Mouse (Mus musculus) kidney, embryonic 15.5 days (tissue): ENCODE measurements around the gene Foxl1. TPM values are rescaled to one million over a fixed set of nuclear protein-coding genes. Genes with fewer than 3 reads are reported as not detected.

Experiments
- ATAC-seq: fragments of 200-750 bp; cut with Nextera tagmentation; replicated peaks from 2 replicates; pipeline ENCODE4 v1.8.0; 2017; ENCODE audit warnings: moderate TSS enrichment; ENCODE audit not compliant: low FRiP score
- H3K27ac ChIP-seq: fragments of 300-500 bp; sonication (generic); 2 replicates; pipeline ENCODE4 v1.5.1; 2015; ENCODE audit warnings: mild to moderate bottlenecking, inconsistent platforms
- H3K27me3 ChIP-seq: fragments of 300-500 bp; sonication (generic); 2 replicates; pipeline ENCODE4 v1.6.1; 2015; ENCODE audit warnings: inconsistent platforms
- H3K36me3 ChIP-seq: fragments of 300-500 bp; sonication (generic); 2 replicates; pipeline ENCODE4 v1.6.1; 2015; ENCODE audit warnings: inconsistent platforms
- H3K4me1 ChIP-seq: fragments of 300-500 bp; sonication (generic); 2 replicates; pipeline ENCODE4 v1.6.1; 2015; ENCODE audit warnings: inconsistent platforms
- H3K4me2 ChIP-seq: fragments of 300-500 bp; sonication (generic); 2 replicates; pipeline ENCODE4 v1.6.1; 2015; ENCODE audit warnings: moderate library complexity, mild to moderate bottlenecking, inconsistent platforms
- H3K4me3 ChIP-seq: fragments of 300-500 bp; sonication (generic); replicated peaks from 2 replicates; pipeline ENCODE4 v1.5.1; 2015; ENCODE audit warnings: mild to moderate bottlenecking, inconsistent platforms
- H3K9ac ChIP-seq: fragments of 300-500 bp; sonication (generic); 2 replicates; pipeline ENCODE4 v1.6.1; 2015; ENCODE audit warnings: mild to moderate bottlenecking, inconsistent platforms
- H3K9me3 ChIP-seq: fragments of 300-500 bp; sonication (generic); replicated peaks from 2 replicates; pipeline ENCODE4 v1.6.1; 2016; ENCODE audit warnings: inconsistent platforms
- WGBS: fragments of 180-500 bp; shearing (Covaris S2); methylation state at CpG from one replicate; pipeline ENCODE4 v1.1.7; 2015; ENCODE audit warnings: mixed read lengths; 5-methylcytosine and 5-hydroxymethylcytosine counted together
- polyA plus RNA-seq: library from polyadenylated mRNA; unstranded; fragments of >200 nt; fragmentation: Nextera tagmentation; extraction: Ambion mirVana; gene quantifications from 2 replicates; pipeline ENCODE4 v1.2.1, GENCODE M21; 2015

The Foxl1 gene
- polyA plus RNA-seq, 1 experiment from 2014 or later = 6.7 TPM

DNA sequence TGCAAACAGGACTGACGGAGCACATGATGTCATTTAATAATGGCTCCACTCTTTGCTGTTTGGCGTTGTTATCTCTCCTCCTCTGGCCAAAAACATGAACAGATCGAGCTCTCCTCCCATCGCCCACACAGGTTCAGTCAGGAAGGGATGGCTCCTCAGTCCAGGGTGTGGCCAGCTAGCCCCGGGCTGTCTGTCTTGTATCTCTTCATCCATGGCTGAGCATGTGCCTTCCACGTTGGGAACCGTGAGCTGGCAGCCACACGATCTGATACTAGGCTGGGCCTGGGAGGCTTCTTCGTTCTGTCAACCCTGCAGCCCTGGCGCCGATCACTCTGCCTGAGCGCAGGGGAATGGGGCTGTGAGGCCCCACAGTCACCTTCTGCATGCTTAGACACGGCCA, 31.1 kb downstream of the Foxl1 start:
- Histone ChIP-seq H3K27ac (no peak overlapping the region), H3K4me2 (no peak overlapping the region), H3K27me3 (0 out of 2 replicates have a peak, but pooled peaks cover 5% of the 10 kb centered on the region), H3K4me1 (peaks cover 26% of the 10 kb centered on the region), H3K4me3 (no peak overlapping the region), H3K9me3 (no peaks in the 10 kb centered on the region), H3K9ac (no peak overlapping the region), H3K36me3 (no peaks in the 10 kb centered on the region)
- 56% methylated on average over 13 of the region's 13 CpGs for WGBS
- ATAC-seq = 0 out of 2 replicates have a peak, but pooled peaks have one; percentile 16

DNA sequence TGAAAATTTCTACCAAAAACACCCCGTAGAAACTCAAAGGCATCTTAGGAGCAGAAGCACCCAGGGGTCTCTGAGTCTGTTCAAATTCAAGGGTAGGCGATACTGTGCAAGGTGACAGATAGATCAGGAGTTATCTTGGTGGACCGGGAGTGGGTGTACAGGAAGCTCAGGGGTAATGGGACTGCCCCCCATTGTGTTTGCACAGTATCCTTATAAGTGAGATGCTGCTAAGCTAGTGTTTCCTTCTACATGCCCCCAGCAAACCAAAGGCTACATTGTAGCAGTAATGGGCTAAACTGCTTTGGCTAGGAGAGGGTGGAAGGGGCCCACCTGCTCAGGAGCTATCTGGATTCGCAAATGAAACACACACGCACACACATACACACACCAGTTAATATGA, 33.7 kb downstream of the Foxl1 start:
- no peak overlapping the region for H3K4me2 ChIP-seq
- H3K27ac ChIP-seq = no peak overlapping the region
- peaks cover 5% of the 10 kb centered on the region; the same call in 1 of the 2 replicates for H3K27me3 ChIP-seq
- ATAC-seq = no peak
- 88% methylated on average over 5 of the region's 5 CpGs for WGBS
- H3K4me3 ChIP-seq = no peak overlapping the region
- H3K9me3 ChIP-seq = no peaks in the 10 kb centered on the region
- H3K36me3 ChIP-seq = no peaks in the 10 kb centered on the region
- no peak overlapping the region for H3K9ac ChIP-seq
- peaks cover 46% of the 10 kb centered on the region for H3K4me1 ChIP-seq

GRCm38 (mm10) chr8:121162413-121162812, 34.7 kb downstream of the Foxl1 start:
- Histone ChIP-seq H3K9me3 (no peaks in the 10 kb centered on the region), H3K4me3 (no peak overlapping the region), H3K4me1 (peaks cover 53% of the 10 kb centered on the region), H3K27me3 (peaks cover 2% of the 10 kb centered on the region; the same call in 1 of the 2 replicates), H3K27ac (no peak overlapping the region), H3K9ac (no peak overlapping the region), H3K4me2 (no peak overlapping the region), H3K36me3 (no peaks in the 10 kb centered on the region)
- ATAC-seq = no peak
- WGBS = 75% methylated on average over 4 of the region's 4 CpGs

DNA sequence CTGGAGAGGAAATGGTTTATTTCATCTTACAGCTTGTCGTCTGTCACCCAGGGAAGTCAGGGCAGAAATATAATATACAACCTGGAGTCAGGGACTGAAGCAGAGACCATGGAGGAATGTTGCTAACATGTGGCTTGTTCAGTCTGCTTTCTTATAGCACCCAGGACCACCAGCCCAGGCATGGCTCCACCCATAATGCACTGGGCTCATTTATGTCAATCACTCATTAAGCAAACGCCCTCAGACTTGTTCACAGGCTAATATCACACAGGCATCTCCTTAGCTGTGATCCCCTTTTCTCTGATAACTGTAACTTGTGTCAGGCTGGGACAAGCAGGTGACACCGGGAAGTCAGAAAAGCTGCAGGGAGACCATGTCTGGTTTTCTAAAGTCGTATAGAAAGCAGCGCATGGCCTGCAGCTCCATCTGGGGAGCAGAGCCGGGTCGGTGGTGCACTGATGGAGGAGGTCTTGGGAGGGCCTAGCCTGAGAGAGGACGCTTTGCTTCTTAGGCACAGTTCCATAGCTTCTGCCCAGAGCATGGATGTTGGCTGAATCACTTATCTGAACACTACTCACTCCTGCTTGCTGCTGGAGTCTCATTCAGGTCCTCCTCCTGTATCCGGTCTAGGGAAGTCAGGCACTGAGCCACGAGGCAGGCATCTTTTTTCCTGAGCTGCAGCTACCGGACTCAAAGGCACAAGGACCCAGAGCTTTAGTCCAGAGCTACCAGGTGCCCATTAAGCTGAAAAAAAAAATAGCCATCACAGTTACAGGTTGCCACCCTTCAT, 35.4 kb downstream of the Foxl1 start:
- Histone ChIP-seq H3K27ac (peak overlapping the region; percentile 63; the same call in 1 of the 2 replicates), H3K9me3 (no peaks in the 10 kb centered on the region), H3K36me3 (no peaks in the 10 kb centered on the region), H3K27me3 (peaks cover 2% of the 10 kb centered on the region; the same call in 1 of the 2 replicates), H3K4me1 (peaks cover 55% of the 10 kb centered on the region), H3K4me2 (no peak overlapping the region), H3K9ac (no peak overlapping the region), H3K4me3 (no peak overlapping the region)
- ATAC-seq = no peak
- 61% methylated on average over 11 of the region's 11 CpGs for WGBS

DNA sequence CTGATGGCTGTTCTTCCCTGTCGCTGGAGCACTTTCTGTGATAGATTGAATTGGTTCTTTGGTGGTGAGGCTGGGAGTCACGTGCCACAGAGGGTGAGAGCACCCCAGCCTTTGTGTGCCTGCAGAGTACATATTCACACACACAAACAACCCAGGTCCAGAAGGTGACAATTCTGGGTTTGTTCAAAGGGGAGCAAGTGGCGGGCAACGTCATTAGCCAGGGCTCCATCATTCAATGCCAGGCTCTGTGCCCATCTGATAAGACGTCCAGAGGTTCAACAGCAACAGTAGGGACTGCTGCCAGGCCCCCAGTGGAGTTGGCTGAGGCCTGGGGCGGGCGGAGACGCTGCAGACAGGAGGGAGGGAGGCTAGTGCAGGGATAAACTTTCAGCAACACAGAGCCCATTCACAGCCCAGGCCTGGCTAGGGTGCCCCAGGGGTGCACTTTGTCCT, 36.3 kb downstream of the Foxl1 start:
- no peaks in the 10 kb centered on the region for H3K36me3 ChIP-seq
- H3K4me3 ChIP-seq = no peak overlapping the region
- H3K9me3 ChIP-seq = no peaks in the 10 kb centered on the region
- no peaks in the 10 kb centered on the region; the same call in 1 of the 2 replicates for H3K27me3 ChIP-seq
- WGBS = 54% methylated on average over 8 of the region's 8 CpGs
- H3K4me2 ChIP-seq = no peak overlapping the region
- no peak overlapping the region for H3K9ac ChIP-seq
- peak; percentile 52; the same call in 1 of the 2 replicates for ATAC-seq
- peaks cover 60% of the 10 kb centered on the region for H3K4me1 ChIP-seq
- H3K27ac ChIP-seq = peak overlapping the region; percentile 63

- no peak overlapping the region for H3K9ac ChIP-seq
- 75% methylated on average over 5 of the region's 5 CpGs for WGBS
- no peak for ATAC-seq
- no peak overlapping the region for H3K4me2 ChIP-seq
- H3K9me3 ChIP-seq = no peaks in the 10 kb centered on the region
- peaks cover 3% of the 10 kb centered on the region; the same call in 1 of the 2 replicates for H3K27me3 ChIP-seq
- H3K27ac ChIP-seq = peak overlapping the region; percentile 24; the same call in 1 of the 2 replicates
- H3K36me3 ChIP-seq = no peaks in the 10 kb centered on the region
- H3K4me1 ChIP-seq = peaks cover 85% of the 10 kb centered on the region
- no peak overlapping the region for H3K4me3 ChIP-seq
These were observed 40.3 kb downstream of the Foxl1 start for GRCm38 (mm10) chr8:121168033-121168432.

- H3K9me3 ChIP-seq = no peaks in the 10 kb centered on the region
- 0 out of 2 replicates have a peak overlapping the region, but pooled peaks have one; percentile 1 for H3K4me2 ChIP-seq
- H3K27ac ChIP-seq = peak overlapping the region; percentile 59
- no peak for ATAC-seq
- H3K27me3 ChIP-seq = peaks cover 3% of the 10 kb centered on the region; the same call in 1 of the 2 replicates
- no peaks in the 10 kb centered on the region for H3K36me3 ChIP-seq
- 27% methylated on average over 7 of the region's 7 CpGs for WGBS
- peaks cover 82% of the 10 kb centered on the region for H3K4me1 ChIP-seq
- no peak overlapping the region for H3K4me3 ChIP-seq
- no peak overlapping the region for H3K9ac ChIP-seq
These were observed 42.4 kb downstream of the Foxl1 start for GRCm38 (mm10) chr8:121170116-121170515.

- Histone ChIP-seq H3K4me1 (peaks cover 83% of the 10 kb centered on the region), H3K27me3 (peaks cover 3% of the 10 kb centered on the region; the same call in 1 of the 2 replicates), H3K36me3 (no peaks in the 10 kb centered on the region), H3K9ac (no peak overlapping the region), H3K4me2 (0 out of 2 replicates have a peak overlapping the region, but pooled peaks have one; percentile 1), H3K4me3 (no peak overlapping the region), H3K9me3 (no peaks in the 10 kb centered on the region), H3K27ac (peak overlapping the region; percentile 59)
- ATAC-seq = no peak
- WGBS = 48% methylated on average over 27 of the region's 27 CpGs
These were observed 43.1 kb downstream of the Foxl1 start for GRCm38 (mm10) chr8:121170626-121171552.

DNA sequence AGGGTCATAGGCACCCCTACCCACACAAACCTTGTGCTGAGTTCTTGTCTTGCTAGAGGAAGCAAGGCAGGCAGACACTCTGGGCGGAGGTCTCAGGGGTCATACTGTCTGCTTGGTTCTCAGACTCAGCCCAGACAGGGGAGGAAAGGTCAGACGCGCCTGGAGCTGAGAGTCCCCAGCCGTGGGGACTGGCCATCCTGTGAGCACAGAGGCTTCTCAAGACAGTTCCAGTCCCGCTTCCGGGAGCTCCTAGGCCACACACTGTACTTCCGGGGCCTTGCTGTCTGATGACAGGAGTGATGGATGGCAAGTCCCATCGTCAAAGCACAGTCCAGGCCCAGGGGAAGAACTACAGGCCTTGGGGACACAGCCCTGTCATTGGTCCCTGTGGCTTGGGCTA, 44.8 kb downstream of the Foxl1 start:
- H3K27ac ChIP-seq = 0 out of 2 replicates have a peak overlapping the region, but pooled peaks have one; percentile 4
- H3K4me2 ChIP-seq = no peak overlapping the region
- H3K9ac ChIP-seq = no peak overlapping the region
- peaks cover 3% of the 10 kb centered on the region; the same call in 1 of the 2 replicates for H3K27me3 ChIP-seq
- ATAC-seq = no peak
- no peaks in the 10 kb centered on the region for H3K9me3 ChIP-seq
- H3K36me3 ChIP-seq = no peaks in the 10 kb centered on the region
- H3K4me1 ChIP-seq = peaks cover 91% of the 10 kb centered on the region
- 55% methylated on average over 8 of the region's 8 CpGs for WGBS
- no peak overlapping the region for H3K4me3 ChIP-seq

DNA sequence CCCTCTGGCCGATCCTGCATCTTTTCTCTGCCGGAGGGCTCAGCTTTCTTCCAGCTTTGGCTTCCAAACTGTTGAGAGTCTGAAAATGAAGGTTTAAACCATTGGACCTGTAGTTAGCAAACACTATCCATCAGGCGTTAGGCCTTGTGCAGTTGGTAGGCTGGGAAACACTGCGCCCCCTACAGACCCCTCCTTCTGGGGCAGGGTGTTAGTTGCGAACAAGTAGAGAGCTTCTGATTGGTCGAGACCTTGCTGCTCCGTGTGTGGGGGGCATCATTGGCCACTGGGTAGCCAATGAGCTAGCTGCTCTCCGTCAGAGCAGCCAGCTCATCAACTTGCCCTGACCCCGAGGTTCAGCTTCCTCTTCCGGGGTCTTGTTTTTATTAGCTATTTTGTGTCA, 46.4 kb downstream of the Foxl1 start:
- ATAC-seq = no peak
- Histone ChIP-seq H3K36me3 (no peaks in the 10 kb centered on the region), H3K9ac (no peak overlapping the region), H3K4me2 (peak overlapping the region; percentile 31; the same call in 1 of the 2 replicates), H3K4me1 (peaks cover 79% of the 10 kb centered on the region), H3K27ac (peak overlapping the region; percentile 83), H3K4me3 (no peak overlapping the region), H3K27me3 (peaks cover 3% of the 10 kb centered on the region; the same call in 1 of the 2 replicates), H3K9me3 (no peaks in the 10 kb centered on the region)
- 59% methylated on average over 10 of the region's 10 CpGs for WGBS

GRCm38 (mm10) chr8:121174721-121175539, 47.2 kb downstream of the Foxl1 start:
- peaks cover 76% of the 10 kb centered on the region for H3K4me1 ChIP-seq

More at GRCm38 (mm10) chr8:121174721-121175539, 47.2 kb downstream of the Foxl1 start:
- peak overlapping the region; percentile 31 for H3K4me2 ChIP-seq
- H3K9ac ChIP-seq = no peak overlapping the region
- no peaks in the 10 kb centered on the region for H3K9me3 ChIP-seq
- WGBS = 34% methylated on average over 28 of the region's 30 CpGs
- H3K4me3 ChIP-seq = no peak overlapping the region
- peak overlapping the region; percentile 83 for H3K27ac ChIP-seq
- peaks cover 3% of the 10 kb centered on the region; the same call in 1 of the 2 replicates for H3K27me3 ChIP-seq
- H3K36me3 ChIP-seq = no peaks in the 10 kb centered on the region
- ATAC-seq = 0 out of 2 replicates have a peak, but pooled peaks have one; percentile 12
